Mouse (Mus musculus): ENCODE results near the gene 9530003J23Rik. TPM values are rescaled to one million over a fixed set of nuclear protein-coding genes. Genes with fewer than 3 reads are reported as not detected.

The 9530003J23Rik gene
- polyA plus RNA-seq, 1 experiment from 2014 or later, result not detected

Other genes starting within 250 kb of the 9530003J23Rik start
- 0.12 TPM in 1 of 2 replicates, not detected in the other for gene Lrrc10, start 193.4 kb downstream of the 9530003J23Rik start, polyA plus RNA-seq (2014; fragmentation: Nextera tagmentation; extraction: Ambion mirVana)
- gene Cct2, start 174.9 kb downstream of the 9530003J23Rik start, polyA plus RNA-seq (2014; fragmentation: Nextera tagmentation; extraction: Ambion mirVana), result 280 and 295 TPM in 2 replicates
- 28.0 and 28.9 TPM in 2 replicates for gene Frs2, start 90.2 kb downstream of the 9530003J23Rik start, polyA plus RNA-seq (2014; fragmentation: Nextera tagmentation; extraction: Ambion mirVana)
- 77.5 and 83.2 TPM in 2 replicates for gene Yeats4, start 14.2 kb downstream of the 9530003J23Rik start, polyA plus RNA-seq (2014; fragmentation: Nextera tagmentation; extraction: Ambion mirVana)
- 60.9 and 69.7 TPM in 2 replicates for gene Lyz2, start 43.6 kb upstream of the 9530003J23Rik start, polyA plus RNA-seq (2014; fragmentation: Nextera tagmentation; extraction: Ambion mirVana)
- 6.4 and 7.3 TPM in 2 replicates for gene Lyz1, start 54.2 kb upstream of the 9530003J23Rik start, polyA plus RNA-seq (2014; fragmentation: Nextera tagmentation; extraction: Ambion mirVana)
- gene Cpsf6, start 141.3 kb upstream of the 9530003J23Rik start, polyA plus RNA-seq (2014; fragmentation: Nextera tagmentation; extraction: Ambion mirVana), result 150 and 169 TPM in 2 replicates

Data from intestine, embryonic 14.5 days (tissue).